Mouse (Mus musculus): ENCODE results near the gene Neurl1a. TPM values are rescaled to one million over a fixed set of nuclear protein-coding genes. Genes with fewer than 3 reads are reported as not detected.
"Not testable (repeated sequence)": the region's sequence is repeated elsewhere in the genome, so short reads cannot be mapped to it uniquely, and the experiment has no call there.

The Neurl1a gene
- polyA plus RNA-seq, 1 experiment: 77.8 TPM

DNA sequence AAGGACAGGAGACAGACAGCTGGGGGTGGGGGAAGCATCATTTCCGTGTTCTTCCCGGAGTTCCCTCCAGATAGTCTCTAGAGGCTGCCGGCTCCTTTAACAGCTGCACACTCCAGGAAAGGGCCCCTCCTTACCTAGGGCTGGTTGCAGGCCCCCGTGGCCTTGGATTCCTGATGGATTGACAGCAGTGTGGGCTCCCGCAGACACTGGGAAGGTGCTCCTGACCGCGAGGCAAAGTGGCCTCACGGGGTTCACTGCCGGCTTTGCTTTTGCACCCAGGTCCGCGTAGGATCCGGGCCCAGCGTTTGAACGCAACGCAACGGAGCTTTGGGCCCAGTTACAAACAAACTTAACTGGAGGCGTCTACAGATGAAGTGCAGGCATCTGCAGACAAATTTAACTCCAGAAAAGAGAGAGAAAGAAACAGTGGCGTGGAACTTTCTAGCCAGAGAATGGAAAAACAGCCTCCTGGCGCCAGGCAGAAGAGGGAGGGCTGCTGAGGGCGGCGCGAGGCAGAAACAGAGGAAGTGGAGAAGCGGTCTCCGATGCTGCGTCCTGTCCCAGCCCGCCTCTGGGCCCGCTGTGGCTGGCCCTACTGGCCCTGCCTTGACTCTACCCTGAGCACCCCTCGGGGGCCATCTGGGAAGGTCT lies 40.7 kb upstream of the Neurl1a start, which contains the start of gene Calhm2:
TSS of gene Calhm2 (minus strand) at position 524 of the 651 bp plus-strand sequence.
- no peak within 1 kb of the TSS for H3K27ac ChIP-seq (ENCODE audit: insufficient read depth, low read length)

DNA sequence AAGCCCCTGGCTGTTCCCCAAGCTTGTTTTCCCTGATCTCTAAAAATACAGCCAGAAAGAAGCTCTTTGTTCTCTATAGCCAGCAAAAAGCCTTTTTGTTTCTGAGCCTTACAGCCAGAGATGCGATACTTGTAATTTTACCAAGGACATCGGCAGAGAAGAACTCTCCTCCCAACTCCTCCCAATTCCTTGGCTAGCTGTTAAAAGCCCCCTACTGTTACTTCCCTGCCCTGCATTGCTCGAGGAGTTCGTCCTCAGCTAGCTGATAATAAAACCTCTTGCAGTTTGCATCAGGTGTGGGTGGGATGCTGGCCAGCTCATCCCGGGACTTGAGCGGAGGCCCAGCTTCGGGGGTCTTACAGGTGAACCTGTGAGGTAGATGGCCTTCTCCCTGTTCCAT lies 39.0 kb upstream of the Neurl1a start:
- not testable (repeated sequence) for DNase-seq; H3K27ac ChIP-seq (ENCODE audit: insufficient read depth, low read length); H3K4me3 ChIP-seq (replicated peaks; ENCODE audit: insufficient read depth, low read depth, low read length); H3K4me1 ChIP-seq (ENCODE audit: control insufficient read depth, insufficient read depth, low read length); H3K27me3 ChIP-seq (ENCODE audit: control insufficient read depth, insufficient read depth, low read length)
- WGBS: 49% methylated on average over 7 of the region's 7 CpGs

More for the DNA sequence above, 40.7 kb upstream of the Neurl1a start, which contains the start of gene Calhm2:
- TF ChIP-seq POLR2A (IDR thresholded peaks at IDR 0.05; ENCODE audit: borderline replicate concordance, insufficient read depth, low read length) (no peak), CTCF (IDR thresholded peaks at IDR 0.05; ENCODE audit: borderline replicate concordance, insufficient read depth, low read depth, low read length) (no peak)
- H3K27me3 ChIP-seq (ENCODE audit: control insufficient read depth, insufficient read depth, low read length): no peaks in the 10 kb centered on the region
- H3K4me3 ChIP-seq (replicated peaks; ENCODE audit: insufficient read depth, low read depth, low read length): peak within 1 kb of the TSS; percentile 6
- WGBS: 27% methylated on average over 28 of the region's 28 CpGs
- no peak for DNase-seq
- peaks cover 7% of the 10 kb centered on the region; the same call in 1 of the 2 replicates for H3K4me1 ChIP-seq (ENCODE audit: control insufficient read depth, insufficient read depth, low read length)

DNA sequence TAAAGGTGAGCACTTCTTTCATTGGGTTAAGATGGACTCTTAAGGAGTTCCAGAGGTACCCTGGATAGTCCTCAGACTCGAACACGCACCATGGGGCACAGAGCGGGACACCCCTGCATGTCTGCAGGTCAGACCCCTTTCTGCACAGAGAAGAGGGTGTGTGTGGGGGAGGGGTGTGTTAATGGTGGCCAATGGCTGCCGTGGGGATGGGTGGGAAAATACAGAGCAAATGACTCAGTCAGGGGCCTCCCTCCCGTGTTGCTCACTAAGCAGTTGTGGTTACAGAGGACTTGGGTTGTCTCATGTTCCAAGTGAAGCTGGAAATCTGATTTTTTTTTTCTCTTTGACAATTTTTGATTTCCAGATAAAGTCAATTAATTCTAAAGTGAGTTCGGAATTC lies 36.2 kb upstream of the Neurl1a start:
- Histone ChIP-seq H3K27ac (ENCODE audit: insufficient read depth, low read length) (no peak overlapping the region), H3K4me3 (replicated peaks; ENCODE audit: insufficient read depth, low read depth, low read length) (no peak overlapping the region), H3K4me1 (ENCODE audit: control insufficient read depth, insufficient read depth, low read length) (peaks cover 1% of the 10 kb centered on the region; the same call in 1 of the 2 replicates), H3K27me3 (ENCODE audit: control insufficient read depth, insufficient read depth, low read length) (no peaks in the 10 kb centered on the region)
- no peak for DNase-seq
- no peak for TF ChIP-seq POLR2A (IDR thresholded peaks at IDR 0.05; ENCODE audit: borderline replicate concordance, insufficient read depth, low read length)
- TF ChIP-seq CTCF (IDR thresholded peaks at IDR 0.05; ENCODE audit: borderline replicate concordance, insufficient read depth, low read depth, low read length): no peak
- 77% methylated on average over 6 of the region's 6 CpGs for WGBS

DNA sequence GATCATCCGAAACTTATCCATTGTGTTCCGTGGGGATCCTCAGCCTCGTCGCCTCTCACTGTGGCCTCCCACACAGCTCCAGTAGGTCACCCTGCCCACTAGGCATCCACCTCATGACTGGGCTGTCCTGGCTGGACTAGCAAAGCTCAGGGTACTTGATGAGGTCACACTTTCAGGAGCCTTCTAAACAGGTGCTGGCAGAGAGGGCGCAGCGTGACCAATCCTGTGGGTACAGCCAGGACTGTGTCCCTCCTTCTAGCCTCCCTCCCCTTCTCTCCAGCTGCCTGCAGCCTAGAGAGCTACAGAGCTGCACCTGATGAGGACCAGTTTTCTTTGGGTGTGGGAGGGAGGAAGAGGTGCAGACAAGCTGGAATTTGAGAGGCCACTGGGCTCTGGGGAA lies 34.5 kb upstream of the Neurl1a start, which contains the start of gene Calhm1:
TSS of gene Calhm1 (minus strand) at position 101 of the 400 bp plus-strand sequence.
- H3K4me1 ChIP-seq (ENCODE audit: control insufficient read depth, insufficient read depth, low read length): no peaks in the 10 kb centered on the region
- no peak for DNase-seq
- H3K27me3 ChIP-seq (ENCODE audit: control insufficient read depth, insufficient read depth, low read length): no peaks in the 10 kb centered on the region
- WGBS: 97% methylated on average over 6 of the region's 6 CpGs
- no peak within 1 kb of the TSS for H3K27ac ChIP-seq (ENCODE audit: insufficient read depth, low read length)
- H3K4me3 ChIP-seq (replicated peaks; ENCODE audit: insufficient read depth, low read depth, low read length): no peak within 1 kb of the TSS
- no peak for TF ChIP-seq POLR2A (IDR thresholded peaks at IDR 0.05; ENCODE audit: borderline replicate concordance, insufficient read depth, low read length)

DNA sequence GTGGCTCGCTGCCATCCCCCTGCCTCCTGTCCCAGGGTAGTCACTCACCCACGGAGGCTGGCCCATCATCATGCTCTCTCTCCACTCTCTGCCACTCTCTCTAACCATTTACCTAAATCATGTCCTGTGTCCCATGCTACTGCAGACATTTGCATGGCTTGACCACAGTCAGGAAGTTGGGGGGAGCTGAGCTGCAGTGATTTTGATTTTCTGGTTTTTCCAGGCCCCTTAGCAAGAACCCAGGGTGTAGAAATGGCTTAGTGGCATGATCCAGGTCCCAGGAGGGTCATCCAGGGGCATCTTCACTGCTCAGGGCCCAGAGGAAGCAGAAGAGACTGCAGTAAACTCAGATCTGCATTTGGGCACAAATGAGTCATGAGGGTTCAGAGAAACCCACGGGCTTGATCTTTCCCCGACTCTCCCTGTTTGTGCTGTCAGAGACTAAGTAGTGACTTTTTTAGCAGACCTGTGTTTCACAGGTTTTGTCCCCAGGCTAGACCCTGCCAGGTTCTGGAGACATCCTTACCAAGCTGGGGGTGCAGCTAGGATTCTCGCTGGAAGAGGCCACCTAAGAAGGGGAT lies 30.3 kb upstream of the Neurl1a start:
- whole genome bisulfite sequencing: 84% methylated on average over 5 of the region's 5 CpGs
- H3K27ac ChIP-seq (ENCODE audit: insufficient read depth, low read length): no peak overlapping the region
- no peaks in the 10 kb centered on the region for H3K27me3 ChIP-seq (ENCODE audit: control insufficient read depth, insufficient read depth, low read length)
- no peak for DNase-seq
- H3K4me3 ChIP-seq (replicated peaks; ENCODE audit: insufficient read depth, low read depth, low read length): no peak overlapping the region
- 0 out of 2 replicates have a peak, but pooled peaks cover 4% of the 10 kb centered on the region for H3K4me1 ChIP-seq (ENCODE audit: control insufficient read depth, insufficient read depth, low read length)
- TF ChIP-seq POLR2A (IDR thresholded peaks at IDR 0.05; ENCODE audit: borderline replicate concordance, insufficient read depth, low read length): no peak
- TF ChIP-seq CTCF (IDR thresholded peaks at IDR 0.05; ENCODE audit: borderline replicate concordance, insufficient read depth, low read depth, low read length): no peak

DNA sequence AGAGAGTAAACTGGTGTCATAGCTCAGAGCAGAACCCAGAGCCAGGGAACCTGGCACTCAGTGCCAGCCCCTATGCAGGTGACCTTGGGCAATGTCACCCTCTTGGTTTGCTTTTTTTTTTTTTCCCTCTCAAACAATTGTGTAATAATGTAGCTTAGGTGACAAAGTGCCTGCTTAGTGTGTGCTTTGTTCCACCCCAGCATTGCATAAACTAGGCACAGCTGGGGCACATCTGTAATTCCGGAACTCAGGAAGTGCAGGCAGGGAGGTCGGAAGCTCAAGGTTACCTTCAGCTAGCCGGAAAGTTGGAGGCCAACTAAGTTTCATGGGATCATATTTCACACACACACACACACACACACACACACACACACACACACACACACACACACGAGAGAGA lies 28.8 kb upstream of the Neurl1a start:
- DNase-seq: no peak
- WGBS: 76% methylated on average over 4 of the region's 4 CpGs
- no peak overlapping the region for H3K27ac ChIP-seq (ENCODE audit: insufficient read depth, low read length)

DNA sequence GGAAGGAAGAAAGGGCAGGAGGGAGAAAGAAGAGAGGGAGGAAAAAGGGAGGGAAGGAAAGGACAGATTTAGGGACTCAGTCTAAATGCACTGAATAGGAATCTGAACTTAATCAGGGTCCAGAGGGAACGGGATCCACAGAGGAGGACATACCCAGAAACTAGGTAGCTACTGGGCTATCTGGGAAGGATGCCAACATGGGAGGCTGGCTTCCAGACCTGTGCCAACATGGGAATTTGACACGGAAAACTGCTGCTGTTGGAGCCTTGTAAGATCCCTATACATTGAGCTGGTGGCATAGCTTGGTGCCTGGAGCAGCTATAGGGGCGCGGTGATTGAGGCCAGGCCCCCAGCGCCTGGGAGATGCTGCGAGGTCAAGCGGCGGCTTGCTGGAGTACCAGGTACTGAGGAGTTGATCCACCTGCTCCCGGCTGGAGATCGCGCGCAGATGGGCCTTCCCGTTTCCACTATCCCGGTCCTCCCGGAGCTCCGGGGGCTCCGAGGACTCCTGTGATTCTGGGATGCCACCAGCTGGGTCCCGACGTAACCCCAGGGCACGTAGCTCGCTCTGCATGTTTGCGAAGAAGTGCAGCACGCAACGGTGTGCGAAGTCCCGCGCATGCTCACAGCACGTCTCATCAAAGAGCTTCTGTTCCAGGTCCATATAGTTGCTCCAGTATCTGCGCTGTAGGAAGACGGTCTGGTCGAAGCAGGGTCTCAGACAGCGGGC lies 27.1 kb upstream of the Neurl1a start:
- 20% methylated on average over 32 of the region's 32 CpGs for WGBS
- Histone ChIP-seq H3K27ac (ENCODE audit: insufficient read depth, low read length) (no peak overlapping the region), H3K4me1 (ENCODE audit: control insufficient read depth, insufficient read depth, low read length) (0 out of 2 replicates have a peak, but pooled peaks cover 4% of the 10 kb centered on the region), H3K27me3 (ENCODE audit: control insufficient read depth, insufficient read depth, low read length) (no peaks in the 10 kb centered on the region), H3K4me3 (replicated peaks; ENCODE audit: insufficient read depth, low read depth, low read length) (peak overlapping the region; percentile 53)
- TF ChIP-seq CTCF (IDR thresholded peaks at IDR 0.05; ENCODE audit: borderline replicate concordance, insufficient read depth, low read depth, low read length) (no peak), POLR2A (IDR thresholded peaks at IDR 0.05; ENCODE audit: borderline replicate concordance, insufficient read depth, low read length) (no peak)
- DNase-seq: peak; percentile 54 to 58

More for the DNA sequence above, 28.8 kb upstream of the Neurl1a start:
- no peak overlapping the region for H3K4me3 ChIP-seq (replicated peaks; ENCODE audit: insufficient read depth, low read depth, low read length)
- 0 out of 2 replicates have a peak, but pooled peaks cover 4% of the 10 kb centered on the region for H3K4me1 ChIP-seq (ENCODE audit: control insufficient read depth, insufficient read depth, low read length)
- TF ChIP-seq POLR2A (IDR thresholded peaks at IDR 0.05; ENCODE audit: borderline replicate concordance, insufficient read depth, low read length) (no peak), CTCF (IDR thresholded peaks at IDR 0.05; ENCODE audit: borderline replicate concordance, insufficient read depth, low read depth, low read length) (no peak)
- H3K27me3 ChIP-seq (ENCODE audit: control insufficient read depth, insufficient read depth, low read length): no peaks in the 10 kb centered on the region

DNA sequence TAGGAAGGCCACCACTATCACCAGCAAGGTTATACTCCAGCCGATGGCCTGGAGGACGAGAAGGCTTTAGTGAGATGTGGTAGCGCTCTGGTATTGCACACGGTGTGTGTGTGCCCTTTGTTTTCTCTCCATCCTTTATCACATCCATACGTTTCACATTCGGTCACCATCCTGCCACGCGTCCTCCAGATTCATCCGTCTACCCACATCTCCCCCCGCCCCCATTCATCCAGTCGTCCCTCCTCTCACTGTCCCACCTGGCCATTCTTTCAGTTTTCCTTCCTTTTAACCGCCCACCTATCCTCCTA lies 26.6 kb upstream of the Neurl1a start:
- DNase-seq: no peak
- Histone ChIP-seq H3K27ac (ENCODE audit: insufficient read depth, low read length) (no peak overlapping the region), H3K4me3 (replicated peaks; ENCODE audit: insufficient read depth, low read depth, low read length) (peak overlapping the region; percentile 53), H3K27me3 (ENCODE audit: control insufficient read depth, insufficient read depth, low read length) (no peaks in the 10 kb centered on the region), H3K4me1 (ENCODE audit: control insufficient read depth, insufficient read depth, low read length) (0 out of 2 replicates have a peak, but pooled peaks cover 4% of the 10 kb centered on the region)
- TF ChIP-seq CTCF (IDR thresholded peaks at IDR 0.05; ENCODE audit: borderline replicate concordance, insufficient read depth, low read depth, low read length) (no peak), POLR2A (IDR thresholded peaks at IDR 0.05; ENCODE audit: borderline replicate concordance, insufficient read depth, low read length) (no peak)
- WGBS: 67% methylated on average over 12 of the region's 12 CpGs
